Mouse (Mus musculus): Measurements from ENCODE around the gene Hist1h2bk. TPM values are rescaled to one million over a fixed set of nuclear protein-coding genes. Genes with fewer than 3 reads are reported as not detected.
"Not testable (repeated sequence)": the region's sequence is repeated elsewhere in the genome, so short reads cannot be mapped to it uniquely, and the experiment has no call there.

The Hist1h2bk gene
- polyA plus RNA-seq, 1 experiment from 2014 or later, result 3.9 TPM

DNA sequence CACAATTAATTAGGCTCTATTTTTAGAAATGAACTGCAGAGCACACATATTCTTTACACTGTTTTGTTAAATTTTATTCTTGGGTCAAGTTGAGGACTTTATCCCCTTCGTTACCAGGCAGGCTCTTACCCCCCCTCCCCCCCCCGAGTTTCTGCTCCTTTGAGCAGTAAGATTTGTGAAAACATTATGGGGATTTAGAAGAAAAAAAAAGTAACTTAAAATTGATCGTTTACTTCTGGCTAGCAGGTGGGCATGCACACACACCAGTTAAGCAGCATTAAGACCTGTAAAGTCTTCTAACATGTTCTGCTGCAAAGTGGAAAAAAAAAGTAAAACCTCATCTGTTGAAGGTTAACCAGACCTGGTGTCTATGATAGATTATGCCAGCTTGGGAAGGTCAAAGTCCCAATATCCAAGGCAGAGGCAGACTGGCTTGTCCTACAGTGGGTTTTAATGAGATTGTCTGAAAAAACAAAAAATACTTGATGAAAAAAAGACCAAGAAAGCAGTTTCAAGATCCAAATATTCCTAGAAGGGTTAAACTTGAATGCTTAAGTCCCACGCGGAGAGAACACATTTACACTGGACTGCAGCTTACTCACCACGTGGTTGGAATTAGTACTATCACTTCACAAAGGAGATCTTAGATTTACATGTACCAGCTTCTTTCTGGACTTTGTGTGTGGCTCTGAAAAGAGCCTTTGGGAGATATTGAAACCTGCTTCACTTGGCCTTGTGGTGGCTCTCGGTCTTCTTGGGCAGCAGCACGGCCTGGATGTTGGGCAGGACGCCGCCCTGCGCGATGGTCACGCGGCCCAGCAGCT, 1.0 kb upstream of the Hist1h2bk start:
- Histone ChIP-seq H3K4me3 (ENCODE audit: low read depth, low read length) (peak overlapping the region; percentile 41), H3K4me1 (ENCODE audit: control insufficient read depth, insufficient read depth, low read length) (peaks cover 10% of the 10 kb centered on the region; the same call in 1 of the 2 replicates), H3K27ac (replicated peaks; ENCODE audit: low read depth, low read length) (peak overlapping the region; percentile 83), H3K9me3 (ENCODE audit: control insufficient read depth, low read length) (no peaks in the 10 kb centered on the region), H3K27me3 (replicated peaks; ENCODE audit: control insufficient read depth, insufficient read depth, low read length) (no peaks in the 10 kb centered on the region), H3K9ac (ENCODE audit: low read depth, low read length) (peak overlapping the region; percentile 72), H3K4me2 (ENCODE audit: low read depth, low read length) (peak overlapping the region; percentile 64), H3K36me3 (ENCODE audit: control insufficient read depth, insufficient read depth, low read length) (no peaks in the 10 kb centered on the region)
- under 1% methylated on average over 9 of the region's 14 CpGs for WGBS
- ATAC-seq (ENCODE audit: low read depth) (no peak), DNase-seq (ENCODE audit: low spot score) (no peak)

DNA sequence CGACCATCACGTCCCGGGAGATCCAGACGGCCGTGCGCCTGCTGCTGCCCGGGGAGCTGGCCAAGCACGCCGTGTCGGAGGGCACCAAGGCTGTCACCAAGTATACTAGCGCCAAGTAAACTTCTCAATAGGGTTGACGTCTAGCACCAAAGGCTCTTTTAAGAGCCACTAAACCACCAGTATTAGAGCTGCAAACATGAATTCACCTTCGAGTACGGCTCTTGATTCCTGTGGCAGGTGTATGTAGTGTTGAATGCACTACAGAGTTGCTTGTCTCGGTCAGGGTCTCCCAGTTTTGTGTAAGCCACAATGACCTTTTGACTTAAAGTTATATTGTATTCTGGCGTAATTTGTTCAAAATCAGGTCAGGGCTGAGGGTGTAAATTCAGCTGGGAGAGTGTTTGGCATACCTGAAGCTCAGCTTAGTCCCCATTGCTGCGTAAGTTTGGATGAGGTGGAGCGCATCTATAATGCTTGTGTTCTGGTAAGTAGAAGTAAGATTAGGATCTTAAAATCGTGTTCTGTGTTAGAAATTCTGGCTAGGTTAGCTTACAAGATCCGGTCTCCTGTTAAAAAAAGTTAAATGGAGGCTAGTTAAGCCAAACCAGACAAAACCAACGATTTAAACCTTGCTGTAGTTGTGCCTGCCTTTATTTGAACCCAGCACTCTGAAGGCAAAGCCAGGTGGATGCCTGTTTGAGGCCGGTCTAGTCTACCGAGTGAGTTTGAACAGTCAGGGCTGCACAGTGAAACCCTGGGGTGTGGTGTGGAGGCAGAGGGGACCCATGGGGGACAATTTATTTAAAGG, 683 bp downstream of the Hist1h2bk start:
- peaks cover 20% of the 10 kb centered on the region for H3K4me1 ChIP-seq (ENCODE audit: control insufficient read depth, insufficient read depth, low read length)
- no peaks in the 10 kb centered on the region for H3K27me3 ChIP-seq (replicated peaks; ENCODE audit: control insufficient read depth, insufficient read depth, low read length)
- peak overlapping the region; percentile 64 for H3K4me2 ChIP-seq (ENCODE audit: low read depth, low read length)
- 0 out of 2 replicates have a peak, but pooled peaks have one; percentile 1 for ATAC-seq (ENCODE audit: low read depth)
- no peaks in the 10 kb centered on the region for H3K9me3 ChIP-seq (ENCODE audit: control insufficient read depth, low read length)
- peak overlapping the region; percentile 41 for H3K4me3 ChIP-seq (ENCODE audit: low read depth, low read length)
- H3K36me3 ChIP-seq (ENCODE audit: control insufficient read depth, insufficient read depth, low read length), result no peaks in the 10 kb centered on the region
- peak overlapping the region; percentile 88 for H3K27ac ChIP-seq (replicated peaks; ENCODE audit: low read depth, low read length)
- peak overlapping the region; percentile 66 for H3K9ac ChIP-seq (ENCODE audit: low read depth, low read length)
- 2% methylated on average over 14 of the region's 23 CpGs for WGBS
- DNase-seq (ENCODE audit: low spot score), result no peak

DNA sequence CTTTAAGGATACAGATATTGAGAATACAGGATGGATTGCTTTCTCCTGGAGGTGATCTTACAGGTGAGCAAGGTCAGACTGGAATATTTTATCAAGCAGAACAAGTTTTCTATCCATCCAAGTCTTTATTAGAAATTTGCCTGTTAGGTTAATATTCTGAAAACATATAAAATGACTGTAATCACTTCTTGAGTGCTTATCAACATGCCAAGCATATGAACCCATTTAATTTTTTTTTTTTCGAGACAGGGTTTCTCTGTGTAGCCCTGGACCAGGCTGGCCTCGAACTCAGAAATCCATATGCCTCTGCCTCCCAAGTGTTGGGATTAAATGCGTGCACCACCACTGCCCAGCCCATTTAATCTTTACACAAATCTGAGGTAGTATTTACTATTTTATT, 1.3 kb downstream of the Hist1h2bk start:
- peak overlapping the region; percentile 64 for H3K4me2 ChIP-seq (ENCODE audit: low read depth, low read length)
- no peaks in the 10 kb centered on the region for H3K9me3 ChIP-seq (ENCODE audit: control insufficient read depth, low read length)
- ATAC-seq (ENCODE audit: low read depth) (no peak), DNase-seq (ENCODE audit: low spot score) (no peak)
- peak overlapping the region; percentile 66; the same call in 1 of the 2 replicates for H3K9ac ChIP-seq (ENCODE audit: low read depth, low read length)
- peak overlapping the region; percentile 88 for H3K27ac ChIP-seq (replicated peaks; ENCODE audit: low read depth, low read length)
- peaks cover 25% of the 10 kb centered on the region for H3K4me1 ChIP-seq (ENCODE audit: control insufficient read depth, insufficient read depth, low read length)
- H3K36me3 ChIP-seq (ENCODE audit: control insufficient read depth, insufficient read depth, low read length), result no peaks in the 10 kb centered on the region
- no peaks in the 10 kb centered on the region for H3K27me3 ChIP-seq (replicated peaks; ENCODE audit: control insufficient read depth, insufficient read depth, low read length)
- H3K4me3 ChIP-seq (ENCODE audit: low read depth, low read length), result peak overlapping the region; percentile 41
- 43% methylated on average over 3 of the region's 3 CpGs for WGBS

DNA sequence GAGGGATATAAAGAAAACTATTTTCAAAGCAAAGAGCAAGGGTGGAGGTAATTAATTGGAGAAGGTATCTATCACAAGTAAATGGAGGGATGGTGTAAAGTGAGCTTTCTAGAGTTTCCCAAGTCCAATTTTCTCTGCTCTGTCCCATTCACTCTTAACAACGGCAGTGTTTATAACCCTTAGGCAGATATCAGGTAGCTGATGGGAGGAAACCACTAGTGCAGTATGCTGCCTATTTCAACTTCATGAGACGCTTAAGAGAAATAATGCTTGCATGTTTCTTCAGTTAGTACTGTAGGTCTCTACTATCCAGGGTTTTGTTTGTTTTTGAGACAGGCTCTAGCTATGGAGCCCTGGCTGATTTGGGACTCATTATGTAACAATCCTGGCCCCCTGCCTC, 1.7 kb downstream of the Hist1h2bk start:
- H3K4me2 ChIP-seq (ENCODE audit: low read depth, low read length), result no peak overlapping the region
- H3K4me3 ChIP-seq (ENCODE audit: low read depth, low read length), result no peak overlapping the region
- H3K36me3 ChIP-seq (ENCODE audit: control insufficient read depth, insufficient read depth, low read length), result no peaks in the 10 kb centered on the region
- H3K4me1 ChIP-seq (ENCODE audit: control insufficient read depth, insufficient read depth, low read length), result peaks cover 28% of the 10 kb centered on the region
- H3K9me3 ChIP-seq (ENCODE audit: control insufficient read depth, low read length), result no peaks in the 10 kb centered on the region
- DNase-seq (ENCODE audit: low spot score), result no peak
- no peaks in the 10 kb centered on the region for H3K27me3 ChIP-seq (replicated peaks; ENCODE audit: control insufficient read depth, insufficient read depth, low read length)
- no peak overlapping the region for H3K9ac ChIP-seq (ENCODE audit: low read depth, low read length)
- 54% methylated on average over 2 of the region's 2 CpGs for WGBS
- H3K27ac ChIP-seq (replicated peaks; ENCODE audit: low read depth, low read length), result peak overlapping the region; percentile 29; the same call in 1 of the 2 replicates
- ATAC-seq (ENCODE audit: low read depth), result no peak

DNA sequence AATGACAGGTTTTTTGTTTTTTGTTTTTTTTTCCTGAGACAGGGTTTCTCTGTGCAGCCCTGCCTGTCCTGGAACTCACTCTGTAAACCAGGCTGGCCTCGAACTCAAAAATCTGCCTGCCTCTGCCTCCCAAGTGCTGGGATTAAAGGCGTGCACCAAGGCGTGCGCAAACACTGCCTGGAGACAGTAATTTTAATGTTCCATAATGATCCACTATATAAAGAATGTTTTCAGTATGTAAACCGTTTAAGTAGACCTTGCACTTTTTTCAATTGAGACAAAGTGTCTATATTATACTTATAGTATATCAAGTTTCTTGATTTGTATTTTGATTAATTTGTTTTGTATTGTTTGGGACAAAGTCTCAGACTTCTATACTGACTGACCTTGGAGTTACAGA, 3.7 kb downstream of the Hist1h2bk start:
- Histone ChIP-seq H3K4me3 (ENCODE audit: low read depth, low read length) (no peak overlapping the region), H3K9ac (ENCODE audit: low read depth, low read length) (no peak overlapping the region), H3K27me3 (replicated peaks; ENCODE audit: control insufficient read depth, insufficient read depth, low read length) (no peaks in the 10 kb centered on the region), H3K4me1 (ENCODE audit: control insufficient read depth, insufficient read depth, low read length) (peaks cover 29% of the 10 kb centered on the region), H3K9me3 (ENCODE audit: control insufficient read depth, low read length) (no peaks in the 10 kb centered on the region), H3K4me2 (ENCODE audit: low read depth, low read length) (peak overlapping the region; percentile 61), H3K27ac (replicated peaks; ENCODE audit: low read depth, low read length) (peak overlapping the region; percentile 92), H3K36me3 (ENCODE audit: control insufficient read depth, insufficient read depth, low read length) (no peaks in the 10 kb centered on the region)
- DNase-seq (ENCODE audit: low spot score) (no peak), ATAC-seq (ENCODE audit: low read depth) (no peak)
- 59% methylated on average over 5 of the region's 5 CpGs for WGBS

DNA sequence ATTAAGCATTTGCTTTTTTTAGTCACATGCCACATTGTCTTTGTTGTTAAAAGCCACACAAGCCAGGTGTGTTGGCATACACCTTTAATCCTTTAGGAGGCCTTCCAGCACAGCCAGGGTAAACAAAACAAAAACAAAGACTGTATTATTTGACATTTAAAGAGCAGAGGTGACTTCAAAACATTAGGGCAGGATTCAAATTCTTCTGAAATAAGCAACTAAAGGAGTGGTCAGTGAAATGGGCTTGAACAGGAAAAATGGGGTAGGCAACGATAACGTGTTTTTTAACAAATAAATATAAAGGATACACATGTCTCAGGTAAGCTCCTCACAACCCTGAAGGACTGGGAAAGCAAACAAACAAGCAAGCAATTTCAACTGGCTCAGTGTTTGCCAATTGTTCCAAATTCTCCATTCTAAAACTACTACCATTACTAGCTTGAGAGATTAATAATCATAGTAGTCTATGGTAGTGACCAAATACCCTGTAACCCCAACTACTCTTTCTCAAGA, 4.3 kb downstream of the Hist1h2bk start:
- no peak for DNase-seq (ENCODE audit: low spot score)
- Histone ChIP-seq H3K4me3 (ENCODE audit: low read depth, low read length) (peak overlapping the region; percentile 42), H3K27ac (replicated peaks; ENCODE audit: low read depth, low read length) (peak overlapping the region; percentile 92), H3K9ac (ENCODE audit: low read depth, low read length) (peak overlapping the region; percentile 63), H3K4me1 (ENCODE audit: control insufficient read depth, insufficient read depth, low read length) (peaks cover 30% of the 10 kb centered on the region), H3K4me2 (ENCODE audit: low read depth, low read length) (peak overlapping the region; percentile 61), H3K9me3 (ENCODE audit: control insufficient read depth, low read length) (no peaks in the 10 kb centered on the region), H3K36me3 (ENCODE audit: control insufficient read depth, insufficient read depth, low read length) (no peaks in the 10 kb centered on the region), H3K27me3 (replicated peaks; ENCODE audit: control insufficient read depth, insufficient read depth, low read length) (no peaks in the 10 kb centered on the region)
- ATAC-seq (ENCODE audit: low read depth), result no peak
- WGBS, result 7% methylated on average over 2 of the region's 2 CpGs

DNA sequence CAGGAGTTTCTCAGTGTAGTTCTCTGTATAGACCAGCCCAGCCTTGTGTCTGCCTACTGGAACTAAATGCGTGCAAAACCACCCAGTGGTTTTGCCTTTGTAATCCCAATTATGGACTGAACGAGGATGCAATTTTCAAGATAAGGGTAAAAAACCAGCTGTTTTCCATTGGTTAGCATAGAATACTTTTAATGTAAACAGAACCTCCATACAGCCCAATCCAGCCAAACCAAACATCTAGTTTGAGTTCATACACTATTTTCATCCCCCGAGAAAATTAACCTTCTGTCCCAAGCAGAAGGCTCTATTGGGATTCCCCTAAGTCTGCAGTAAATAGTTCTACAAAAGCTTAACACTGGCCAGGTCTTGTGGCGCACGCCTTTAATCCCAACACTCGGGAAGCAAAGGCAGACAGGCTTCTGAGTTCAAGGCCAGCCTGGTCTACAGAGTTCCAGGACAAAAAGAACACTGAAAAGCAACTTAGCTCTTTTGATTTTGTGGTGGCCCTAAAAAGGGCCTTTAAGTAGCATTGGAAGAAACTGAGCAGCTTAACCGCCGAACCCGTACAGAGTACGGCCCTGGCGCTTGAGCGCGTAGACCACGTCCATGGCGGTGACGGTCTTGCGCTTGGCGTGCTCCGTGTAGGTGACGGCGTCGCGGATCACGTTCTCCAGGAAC, 4.9 kb downstream of the Hist1h2bk start:
- 2% methylated on average over 17 of the region's 24 CpGs for WGBS
- Histone ChIP-seq H3K36me3 (ENCODE audit: control insufficient read depth, insufficient read depth, low read length) (no peaks in the 10 kb centered on the region), H3K9me3 (ENCODE audit: control insufficient read depth, low read length) (no peaks in the 10 kb centered on the region), H3K27ac (replicated peaks; ENCODE audit: low read depth, low read length) (peak overlapping the region; percentile 92), H3K4me3 (ENCODE audit: low read depth, low read length) (peak overlapping the region; percentile 42), H3K4me1 (ENCODE audit: control insufficient read depth, insufficient read depth, low read length) (peaks cover 30% of the 10 kb centered on the region), H3K9ac (ENCODE audit: low read depth, low read length) (peak overlapping the region; percentile 63), H3K4me2 (ENCODE audit: low read depth, low read length) (peak overlapping the region; percentile 61), H3K27me3 (replicated peaks; ENCODE audit: control insufficient read depth, insufficient read depth, low read length) (no peaks in the 10 kb centered on the region)
- DNase-seq (ENCODE audit: low spot score) (no peak), ATAC-seq (ENCODE audit: low read depth) (0 out of 2 replicates have a peak, but pooled peaks have one; percentile 0)

DNA sequence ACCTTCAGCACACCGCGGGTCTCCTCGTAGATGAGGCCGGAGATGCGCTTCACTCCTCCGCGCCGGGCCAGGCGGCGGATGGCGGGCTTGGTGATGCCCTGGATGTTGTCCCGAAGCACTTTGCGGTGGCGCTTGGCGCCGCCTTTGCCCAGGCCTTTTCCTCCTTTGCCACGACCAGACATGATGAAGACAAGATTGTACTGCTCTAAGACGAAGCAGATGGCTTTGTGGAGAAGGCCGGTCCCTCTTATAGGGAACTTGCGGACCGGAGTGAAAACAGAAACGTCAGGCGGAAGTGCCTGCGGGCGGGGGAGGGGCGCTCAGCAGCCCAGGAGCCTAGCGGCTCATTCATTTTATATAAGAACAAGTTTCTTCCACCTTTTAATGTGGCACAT, 5.5 kb downstream of the Hist1h2bk start, which contains the start of gene Hist1h4i:
Gene Hist1h4i (minus strand): TSS at position 221 of the 395 bp plus-strand sequence.
- peak within 1 kb of the TSS; percentile 42 for H3K4me3 ChIP-seq (ENCODE audit: low read depth, low read length)
- H3K4me1 ChIP-seq (ENCODE audit: control insufficient read depth, insufficient read depth, low read length), result peaks cover 30% of the 10 kb centered on the region
- H3K36me3 ChIP-seq (ENCODE audit: control insufficient read depth, insufficient read depth, low read length); H3K27me3 ChIP-seq (replicated peaks; ENCODE audit: control insufficient read depth, insufficient read depth, low read length); H3K9me3 ChIP-seq (ENCODE audit: control insufficient read depth, low read length): not testable (repeated sequence)
- H3K27ac ChIP-seq (replicated peaks; ENCODE audit: low read depth, low read length), result peak within 1 kb of the TSS; percentile 92
- H3K4me2 ChIP-seq (ENCODE audit: low read depth, low read length), result peak within 1 kb of the TSS; percentile 61
- peak within 1 kb of the TSS; percentile 66 for H3K9ac ChIP-seq (ENCODE audit: low read depth, low read length)
- DNase-seq (ENCODE audit: low spot score) (peak; percentile 96), ATAC-seq (ENCODE audit: low read depth) (peak; percentile 62)
- under 1% methylated on average over 22 of the region's 27 CpGs for WGBS
